Mouse (Mus musculus) CD8-positive naive resting alpha-beta T cell, adult 2 months (primary cell): ENCODE results near the gene Macc1.
"Not testable (repeated sequence)": the region's sequence is repeated elsewhere in the genome, so short reads cannot be mapped to it uniquely, and the experiment has no call there.

Experiments used
- DNase-seq, 2 experiments: peaks; one replicate each; pipeline ENCODE4 v3.0.0; 2022; ENCODE audit warnings: low read depth in 2 of 2, low spot score in 2 of 2

The Macc1 gene

GRCm38 (mm10) chr12:119313970-119314369 is at the start of gene Macc1:
Gene Macc1, plus strand, starts transcription at chr12:119314270.
- no peak for DNase-seq

- no peak for DNase-seq
These were observed 49.6 kb upstream of the Macc1 start for GRCm38 (mm10) chr12:119264506-119264905.

GRCm38 (mm10) chr12:119268723-119269122 is 45.3 kb upstream of the Macc1 start:
- DNase-seq = no peak

GRCm38 (mm10) chr12:119270036-119270435 is 44.0 kb upstream of the Macc1 start:
- no peak for DNase-seq

GRCm38 (mm10) chr12:119271964-119272363 is 42.1 kb upstream of the Macc1 start:
- DNase-seq = no peak

- no peak for DNase-seq
These were observed 40.5 kb upstream of the Macc1 start for GRCm38 (mm10) chr12:119273605-119274004.

- DNase-seq = no peak
These were observed 37.8 kb upstream of the Macc1 start for GRCm38 (mm10) chr12:119276282-119276681.

GRCm38 (mm10) chr12:119291618-119292017 is 22.5 kb upstream of the Macc1 start:
- no peak for DNase-seq

GRCm38 (mm10) chr12:119303618-119304017 is 10.5 kb upstream of the Macc1 start:
- no peak for DNase-seq

- DNase-seq = no peak
These were observed 881 bp upstream of the Macc1 start for GRCm38 (mm10) chr12:119313014-119313763.

GRCm38 (mm10) chr12:119318799-119319198 is 4.7 kb downstream of the Macc1 start:
- DNase-seq = no peak

- no peak for DNase-seq
These were observed 11.3 kb downstream of the Macc1 start for GRCm38 (mm10) chr12:119325400-119325799.

- DNase-seq = no peak
These were observed 16.6 kb downstream of the Macc1 start for GRCm38 (mm10) chr12:119330644-119331043.

GRCm38 (mm10) chr12:119333376-119333775 is 19.3 kb downstream of the Macc1 start:
- DNase-seq = no peak

- not testable (repeated sequence) for DNase-seq
These were observed 38.5 kb downstream of the Macc1 start for GRCm38 (mm10) chr12:119352579-119352978.

- no peak for DNase-seq
These were observed 43.6 kb downstream of the Macc1 start for GRCm38 (mm10) chr12:119357418-119358241.

- DNase-seq = no peak
These were observed 44.1 kb downstream of the Macc1 start for GRCm38 (mm10) chr12:119358242-119358515.

- no peak for DNase-seq
These were observed 51.0 kb downstream of the Macc1 start for GRCm38 (mm10) chr12:119365041-119365440.

GRCm38 (mm10) chr12:119369832-119370231 is 55.8 kb downstream of the Macc1 start:
- DNase-seq = no peak

- DNase-seq = no peak
These were observed 58.3 kb downstream of the Macc1 start for GRCm38 (mm10) chr12:119372359-119372758.

GRCm38 (mm10) chr12:119376879-119377278 is 62.8 kb downstream of the Macc1 start:
- no peak for DNase-seq

- DNase-seq = no peak
These were observed 67.8 kb downstream of the Macc1 start for GRCm38 (mm10) chr12:119381839-119382238.
